Mouse (Mus musculus): ENCODE results near the gene Dapk3.

GRCm38 (mm10) chr10:81134966-81135681, 47.7 kb upstream of the Dapk3 start, which contains the start of gene Zbtb7a:
- TF ChIP-seq CTCF (IDR thresholded peaks at IDR 0.05) (no peak), EP300 (IDR thresholded peaks at IDR 0.05) (no peak)

All from lung, postnatal 0 days (tissue).